30 mouse cellular contexts compared by ENCODE assay signal in the genomic region with DNA sequence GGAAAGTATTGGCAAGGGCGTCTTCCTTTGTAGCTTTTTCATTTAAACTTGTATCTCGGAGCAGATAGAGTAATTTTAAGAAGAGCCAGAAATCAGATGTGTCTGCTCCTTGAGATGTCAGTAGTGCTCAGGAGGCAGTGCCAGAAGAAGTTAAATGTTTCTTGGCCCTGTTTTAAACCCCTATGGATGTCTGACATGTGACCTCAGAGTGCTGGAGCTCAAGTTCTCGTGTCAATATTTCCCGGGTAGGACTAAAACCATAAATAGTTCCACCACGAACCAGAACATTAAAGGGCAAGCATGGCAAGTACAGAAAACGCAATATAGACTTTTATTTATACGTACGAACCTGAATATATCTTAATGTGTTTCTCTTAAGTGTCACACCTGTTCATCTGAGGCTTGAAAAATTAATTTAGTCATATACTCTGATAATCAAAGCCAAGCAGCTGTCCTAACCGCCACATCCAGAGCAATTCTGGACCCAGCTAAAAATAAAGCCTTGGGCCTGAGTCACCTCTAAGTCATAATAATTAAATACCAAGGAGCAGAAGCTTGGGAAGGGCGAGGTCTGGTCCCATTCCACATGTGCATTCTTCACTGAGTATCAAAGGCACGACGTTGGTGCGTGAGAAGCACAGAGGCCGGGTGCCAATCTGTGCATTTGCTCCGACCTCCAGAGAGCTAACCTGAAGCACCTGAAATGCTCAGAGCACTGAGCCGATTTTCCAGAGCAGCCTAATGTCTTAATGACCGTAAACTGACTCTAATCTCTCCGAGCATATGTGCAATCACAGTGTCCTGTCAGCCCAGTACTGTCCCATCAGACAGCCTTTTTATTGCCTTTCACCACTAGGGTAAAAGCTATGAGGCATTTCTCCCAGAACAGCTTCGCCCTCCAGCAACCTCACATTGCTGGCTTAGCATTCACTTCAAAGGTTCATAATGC.
DNase-seq lines count a peak whose midpoint lies in the region; ATAC-seq and TF ChIP-seq lines count a peak whose summit lies in the region.
"Had no signal": no experiment of that assay in that cellular context is flagged by ENCODE, and none has a peak within 500 bp of the region (broad histone marks: within the 10 kb centered on the region; RNA-seq: fewer than 3 reads in every experiment).

No protein-coding gene starts in this region.

- no peak for ATAC-seq in liver, embryonic 11.5 days (replicated peaks; ENCODE audit: low FRiP score)
- no peak for ATAC-seq in forebrain, embryonic 13.5 days
- ATAC-seq: forebrain, postnatal 0 days; midbrain, embryonic 13.5 days had no signal

- no peaks in the 10 kb centered on the region for H3K9me3 ChIP-seq in liver, embryonic 11.5 days (ENCODE audit: control insufficient read depth, low read length)
- no peaks in the 10 kb centered on the region for H3K9me3 ChIP-seq in heart, embryonic 10.5 days
- H3K9me3 ChIP-seq in forebrain, embryonic 13.5 days (replicated peaks): no peaks in the 10 kb centered on the region
- H3K9me3 ChIP-seq: embryonic facial prominence, embryonic 12.5 days; midbrain, embryonic 13.5 days had no signal

- WGBS in liver, adult 2 months: 88% methylated on average over 19 of the region's 19 CpGs
- WGBS in liver, embryonic 11.5 days: 80% methylated on average over 19 of the region's 19 CpGs
- WGBS in heart, embryonic 10.5 days: 85% methylated on average over 19 of the region's 19 CpGs
- 91% methylated on average over 19 of the region's 19 CpGs for WGBS in forebrain, embryonic 13.5 days

- no peaks in the 10 kb centered on the region for H3K27me3 ChIP-seq in liver, adult 2 months (ENCODE audit: control insufficient read depth, insufficient read depth, low read length)
- H3K27me3 ChIP-seq in liver, embryonic 11.5 days (replicated peaks; ENCODE audit: control insufficient read depth, insufficient read depth, low read length): no peaks in the 10 kb centered on the region
- peaks cover 16% of the 10 kb centered on the region; the same call in 1 of the 2 replicates for H3K27me3 ChIP-seq in heart, embryonic 10.5 days (ENCODE audit: insufficient read depth, poor library complexity, severe bottlenecking)
- H3K27me3 ChIP-seq in forebrain, embryonic 13.5 days: peaks cover 11% of the 10 kb centered on the region
- H3K27me3 ChIP-seq: CH12.LX had no signal

- no peak for TF ChIP-seq CTCF in liver, adult 2 months (IDR thresholded peaks at IDR 0.05; ENCODE audit: low read depth, low read length)
- TF ChIP-seq CTCF in embryonic fibroblast, embryonic 13.5 days (IDR thresholded peaks at IDR 0.05; ENCODE audit: borderline replicate concordance, insufficient read depth, low read length): no peak

- no peaks in the 10 kb centered on the region for H3K79me2 ChIP-seq in liver, adult 2 months (ENCODE audit: control insufficient read depth, insufficient read depth, low read length)

- H3K27ac ChIP-seq in liver, adult 2 months (replicated peaks; ENCODE audit: insufficient read depth, low read depth, low read length): 0 out of 2 replicates have a peak overlapping the region, but pooled peaks have one; percentile 16
- H3K27ac ChIP-seq in liver, embryonic 11.5 days (ENCODE audit: low read depth, low read length): no peak overlapping the region
- peak overlapping the region; percentile 65 for H3K27ac ChIP-seq in embryonic fibroblast, embryonic 13.5 days (ENCODE audit: insufficient read depth, low read length)
- H3K27ac ChIP-seq in heart, embryonic 10.5 days: no peak overlapping the region
- H3K27ac ChIP-seq in forebrain, embryonic 13.5 days: no peak overlapping the region
- H3K27ac ChIP-seq: embryonic facial prominence, embryonic 12.5 days; layer of hippocampus, adult 2 months; liver, embryonic 14.5 days; macrophage; midbrain, embryonic 13.5 days; stomach, postnatal 0 days had no signal

- TF ChIP-seq POLR2A in liver, adult 2 months (IDR thresholded peaks at IDR 0.05; ENCODE audit: extremely low read depth, insufficient read depth, low read length): no peak
- no peak for TF ChIP-seq POLR2A in embryonic fibroblast, embryonic 13.5 days (IDR thresholded peaks at IDR 0.05; ENCODE audit: low read depth, low read length)

- DNase-seq in liver, adult 2 months (ENCODE audit: extremely low read depth, low read depth, low spot score): no peak
- DNase-seq in liver, embryonic 11.5 days (ENCODE audit: low spot score): no peak
- peak; percentile 23 for DNase-seq in MN1 (ENCODE audit: low spot score)
- no peak for DNase-seq in heart, embryonic 10.5 days (ENCODE audit: low spot score)
- DNase-seq in yolk sac, embryonic 10.5 days (ENCODE audit: low spot score): no peak
- DNase-seq: adrenal gland, postnatal 25 days; B cell, adult 2 months; cerebellum, adult 11-12 months; cerebellum, adult 9-11 months; embryo, embryonic 11 days; forebrain, postnatal 0 days; heart, postnatal 14 days; kidney, adult 11 months; kidney, postnatal 36 days; left cerebral cortex, postnatal 4 days; lung, adult 2 months; lung, postnatal 10 days; right cerebral cortex, postnatal 25 days; spleen, adult 18-20 months; thymus, adult 18-20 months; thymus, postnatal 25 days had no signal

- H3K9ac ChIP-seq in liver, adult 2 months (ENCODE audit: low read depth, low read length): no peak overlapping the region
- H3K9ac ChIP-seq in liver, embryonic 11.5 days (ENCODE audit: low read depth, low read length): no peak overlapping the region
- H3K9ac ChIP-seq in forebrain, embryonic 13.5 days: no peak overlapping the region
- H3K9ac ChIP-seq: embryonic facial prominence, embryonic 12.5 days; forebrain, postnatal 0 days; liver, embryonic 14.5 days; midbrain, embryonic 13.5 days had no signal

- no peaks in the 10 kb centered on the region for H3K4me1 ChIP-seq in liver, adult 2 months (ENCODE audit: control insufficient read depth, insufficient read depth, low read length)
- H3K4me1 ChIP-seq in liver, embryonic 11.5 days (replicated peaks; ENCODE audit: control insufficient read depth, insufficient read depth, low read length): no peaks in the 10 kb centered on the region
- H3K4me1 ChIP-seq in embryonic fibroblast, embryonic 13.5 days (ENCODE audit: control insufficient read depth, insufficient read depth, low read length): peaks cover 10% of the 10 kb centered on the region
- no peaks in the 10 kb centered on the region for H3K4me1 ChIP-seq in heart, embryonic 10.5 days
- peaks cover 25% of the 10 kb centered on the region for H3K4me1 ChIP-seq in forebrain, embryonic 13.5 days

- H3K4me3 ChIP-seq in liver, adult 2 months (ENCODE audit: insufficient read depth, low read depth, low read length): no peak overlapping the region
- H3K4me3 ChIP-seq in liver, embryonic 11.5 days (ENCODE audit: low read depth, low read length): no peak overlapping the region
- H3K4me3 ChIP-seq in embryonic fibroblast, embryonic 13.5 days (ENCODE audit: insufficient read depth, low read length): no peak overlapping the region
- no peak overlapping the region for H3K4me3 ChIP-seq in heart, embryonic 10.5 days
- H3K4me3 ChIP-seq in forebrain, embryonic 13.5 days: no peak overlapping the region
- H3K4me3 ChIP-seq: embryonic facial prominence, embryonic 12.5 days; layer of hippocampus, adult 2 months; midbrain, embryonic 13.5 days had no signal

- H3K36me3 ChIP-seq in liver, adult 2 months (ENCODE audit: control insufficient read depth, insufficient read depth, low read length): no peaks in the 10 kb centered on the region
- no peaks in the 10 kb centered on the region for H3K36me3 ChIP-seq in liver, embryonic 11.5 days (ENCODE audit: control insufficient read depth, insufficient read depth, low read length)
- no peaks in the 10 kb centered on the region for H3K36me3 ChIP-seq in heart, embryonic 10.5 days
- H3K36me3 ChIP-seq in forebrain, embryonic 13.5 days (ENCODE audit: poor library complexity, severe bottlenecking): no peaks in the 10 kb centered on the region
- H3K36me3 ChIP-seq: embryonic facial prominence, embryonic 12.5 days; midbrain, embryonic 13.5 days had no signal

- H3K4me2 ChIP-seq in liver, embryonic 11.5 days: no peak overlapping the region
- no peak overlapping the region for H3K4me2 ChIP-seq in forebrain, embryonic 13.5 days
- H3K4me2 ChIP-seq: embryonic facial prominence, embryonic 12.5 days; midbrain, embryonic 13.5 days had no signal

Comparison
In these comparisons a context has a peak if more than half of its experiments do, and no peak if none do; other contexts are left out.
1. H3K27ac ChIP-seq: peak in liver, adult 2 months (single experiment) and embryonic fibroblast, embryonic 13.5 days (single experiment); none in liver, embryonic 11.5 days (single experiment), heart, embryonic 10.5 days (single experiment) and forebrain, embryonic 13.5 days (single experiment).